Mouse (Mus musculus) cortical plate, adult 2 months (tissue): ENCODE results near the gene Ugt1a2.

Experiments
- CTCF ChIP-seq: fragments of 200-500 bp; IDR thresholded peaks from 2 replicates; pipeline ENCODE4 v1.5.1; 2011; ENCODE audit warnings: mild to moderate bottlenecking, control low read depth, low read length; ENCODE audit not compliant: insufficient read depth; ENCODE audit errors: extremely low read depth
- POLR2A ChIP-seq: fragments of 200-500 bp; IDR thresholded peaks from 2 replicates; pipeline ENCODE4 v1.6.1; 2011; ENCODE audit warnings: mild to moderate bottlenecking, low read length, control low read depth; ENCODE audit not compliant: insufficient read depth; ENCODE audit errors: extremely low read depth

DNA sequence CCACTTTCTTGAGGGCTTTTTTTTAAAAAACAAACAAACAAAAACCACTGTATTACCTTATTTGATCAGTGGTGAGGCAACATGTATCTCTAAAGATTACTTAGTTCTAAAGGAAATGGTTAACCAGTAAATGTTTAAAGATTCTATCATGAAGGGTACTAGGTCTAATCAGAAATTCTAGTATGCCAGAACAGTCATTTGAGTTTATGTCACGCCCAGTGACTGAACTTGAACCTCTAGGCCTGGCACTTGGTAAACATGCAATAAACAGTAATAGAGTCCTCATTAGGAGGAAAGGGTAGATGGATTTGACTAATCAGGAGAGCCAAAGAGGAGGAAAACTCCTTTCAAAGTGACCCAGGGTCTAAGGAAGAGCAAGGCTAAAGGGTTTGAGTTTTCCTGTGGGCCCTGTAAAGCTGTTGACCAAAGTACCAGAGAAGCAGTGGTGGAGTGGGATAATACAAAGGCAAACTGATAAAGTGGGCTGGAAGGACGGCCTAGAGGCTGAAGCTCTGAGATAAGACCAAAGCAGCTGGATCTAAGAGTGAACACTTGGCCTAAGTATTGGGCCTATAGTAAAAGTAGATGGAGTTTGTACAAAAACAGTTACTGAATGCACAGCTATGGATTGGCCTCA is 6.6 kb downstream of the Ugt1a2 start:
- no peak for TF ChIP-seq POLR2A
- no peak for TF ChIP-seq CTCF
